Mouse (Mus musculus): Measurements from ENCODE around the gene Stkld1.

DNA sequence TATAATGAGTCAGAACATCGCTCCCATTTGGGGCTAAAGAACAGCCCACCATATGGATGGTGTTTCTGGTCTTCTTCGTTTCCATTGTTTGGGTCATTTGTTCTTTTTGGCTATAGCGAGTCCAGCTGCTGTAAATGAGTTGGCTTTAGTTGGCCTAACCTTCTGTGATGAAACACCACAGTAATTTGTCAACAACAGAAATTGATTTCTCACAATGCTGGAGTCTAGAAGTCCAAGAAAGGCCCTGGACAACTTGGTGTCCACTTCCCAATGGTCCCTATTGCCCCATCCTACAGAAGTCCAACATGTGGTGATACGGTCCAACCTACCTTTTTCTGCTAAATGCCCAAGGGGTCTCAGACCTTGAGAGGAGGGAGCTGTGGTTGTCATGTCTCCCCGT, 50.8 kb downstream of the Stkld1 start:
- TF ChIP-seq POLR2A (IDR thresholded peaks at IDR 0.05; ENCODE audit: borderline replicate concordance, insufficient read depth, low read length): no peak
- no peak for TF ChIP-seq CTCF (IDR thresholded peaks at IDR 0.05; ENCODE audit: borderline replicate concordance, insufficient read depth, low read depth, low read length)

Data from cerebellum, adult 2 months (tissue).